Mouse (Mus musculus) adrenal gland, postnatal 10 days (tissue): ENCODE results near the gene Wnk2. TPM values are rescaled to one million over a fixed set of nuclear protein-coding genes. Genes with fewer than 3 reads are reported as not detected.

ENCODE experiments used
- DNase-seq: peaks from one replicate; pipeline ENCODE4 v3.0.0; 2021; ENCODE audit warnings: mixed read lengths
- total RNA-seq, 2 experiments: library from RNA; stranded (reverse); gene quantifications; 2 replicates each; pipeline ENCODE4 v1.2.3; 2021

Gene Wnk2
- total RNA-seq, 2 experiments from 2014 or later: 4.1 to 8.3 TPM

DNA sequence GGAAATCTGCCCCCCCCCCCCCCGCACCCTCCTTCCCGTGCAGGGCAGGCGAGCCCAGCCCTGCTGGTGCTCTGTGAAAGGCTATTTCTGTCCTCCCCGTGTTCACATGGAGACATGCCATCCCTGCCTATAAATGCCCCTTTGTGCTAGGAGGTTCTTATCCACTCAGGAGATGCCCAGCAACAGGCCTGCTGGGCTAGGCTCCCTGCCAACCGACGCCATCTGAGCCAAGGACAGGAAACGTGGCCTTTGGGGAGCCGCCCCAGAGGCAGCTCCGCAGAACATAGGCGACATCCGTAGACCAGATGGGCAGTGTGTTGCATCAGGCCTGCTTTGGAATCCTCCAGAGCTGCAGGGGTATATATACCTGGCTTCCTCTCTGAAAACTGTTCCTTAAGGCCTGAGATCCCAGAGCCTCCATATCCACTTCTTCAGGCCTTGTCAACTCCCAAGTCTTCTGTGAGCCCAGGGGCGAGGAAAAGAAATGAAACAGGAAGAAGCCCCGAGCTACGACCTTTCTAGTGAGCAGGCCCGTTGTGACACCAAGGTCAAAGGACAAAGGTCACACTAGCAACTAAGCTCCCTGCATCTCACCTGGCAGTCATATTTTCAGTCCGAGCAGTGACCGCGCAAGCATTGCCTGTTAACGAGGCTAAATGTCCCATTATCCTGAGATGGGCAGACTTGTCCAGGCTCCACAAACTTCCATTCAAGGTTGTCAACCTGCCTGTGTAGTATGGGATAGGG is 31.2 kb upstream of the Wnk2 start:
- DNase-seq: peak; percentile 90

DNA sequence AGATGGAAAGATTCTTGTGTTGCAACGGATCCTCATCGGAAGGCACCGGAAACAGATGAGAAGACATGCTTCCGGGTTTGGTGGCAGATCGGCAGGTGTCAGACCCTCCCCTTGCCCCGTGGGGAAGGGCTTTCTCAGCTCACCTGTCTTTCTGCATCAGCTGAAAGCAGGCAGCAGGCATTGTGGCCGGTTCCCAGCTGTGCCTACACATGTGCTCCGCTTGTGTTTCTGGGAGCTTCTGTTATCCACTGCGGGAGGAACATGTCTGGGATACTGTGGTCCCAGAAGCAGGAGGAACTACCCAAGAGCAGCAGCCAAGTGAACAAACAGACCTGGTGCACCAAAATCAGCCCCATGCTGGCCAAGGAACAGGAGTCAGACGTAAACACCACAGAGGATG is 27.7 kb upstream of the Wnk2 start:
- DNase-seq: no peak

DNA sequence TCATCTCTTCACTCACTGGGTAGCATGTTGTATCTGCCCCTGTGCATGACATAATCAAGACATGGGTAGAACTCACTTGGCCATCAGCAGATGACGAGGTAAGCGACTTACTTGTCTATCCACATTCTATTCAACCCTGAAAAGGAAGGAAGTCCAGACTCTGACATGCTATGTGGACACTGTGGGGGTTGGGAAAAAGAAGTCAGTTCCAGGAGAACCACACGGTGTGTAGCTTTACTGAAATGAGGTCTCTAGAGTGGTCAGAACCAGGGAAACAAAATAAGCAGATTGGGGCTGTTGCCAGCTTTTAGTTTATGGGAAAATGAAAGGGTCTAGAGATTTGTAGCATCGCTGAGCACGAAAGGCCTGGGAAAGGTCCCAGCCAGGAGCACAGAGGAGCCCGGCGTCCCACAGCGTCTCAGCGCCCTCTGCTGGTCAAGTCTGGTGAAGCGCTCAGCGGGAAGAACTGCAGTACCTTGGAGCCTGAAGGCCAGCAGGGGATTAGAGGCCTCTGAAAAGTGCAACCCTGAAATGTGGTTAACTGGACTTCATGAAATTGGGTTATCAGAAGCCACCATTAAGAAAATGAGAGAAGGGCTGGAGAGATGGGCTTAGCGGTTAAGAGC is 25.3 kb upstream of the Wnk2 start:
- peak; percentile 96 for DNase-seq

DNA sequence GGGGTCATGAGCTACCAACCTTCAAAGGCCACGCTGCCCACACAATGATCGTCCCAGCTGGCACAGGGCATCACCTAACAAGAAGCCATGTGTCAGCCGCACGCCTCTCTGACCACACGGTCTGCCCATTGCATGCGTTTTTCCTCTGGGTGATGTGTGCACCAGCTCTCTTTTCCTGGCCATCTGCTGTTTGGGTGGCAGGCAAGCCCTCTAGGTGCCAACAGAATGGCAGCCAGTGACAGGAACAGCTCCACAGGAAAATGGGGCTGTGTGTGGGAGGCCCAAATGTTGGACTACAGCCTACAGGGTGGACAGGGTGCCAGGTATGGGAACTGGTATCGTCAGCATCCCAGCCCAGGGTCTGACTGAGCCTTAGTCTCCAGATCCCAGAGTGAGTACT is 24.5 kb upstream of the Wnk2 start:
- no peak for DNase-seq

DNA sequence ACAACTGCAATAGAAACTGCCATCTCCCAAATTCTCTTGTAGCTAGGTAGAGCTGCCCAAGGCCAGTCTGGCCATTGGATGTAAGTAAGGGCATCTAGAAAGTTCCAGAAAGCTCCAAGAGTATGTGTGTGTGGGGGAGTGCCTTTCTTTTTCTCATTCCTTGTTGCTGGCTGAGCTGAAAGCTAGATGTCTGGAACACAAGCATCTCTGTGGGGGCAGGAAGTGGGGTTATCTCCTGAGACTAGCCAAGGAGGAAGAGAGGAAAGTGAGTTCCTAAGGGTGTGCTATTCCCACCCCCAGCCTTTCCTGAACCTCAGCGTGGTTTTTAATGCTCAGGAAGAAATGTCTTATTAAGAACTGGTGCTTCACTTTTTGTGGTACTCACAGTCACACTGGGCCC is 23.9 kb upstream of the Wnk2 start:
- DNase-seq: no peak

DNA sequence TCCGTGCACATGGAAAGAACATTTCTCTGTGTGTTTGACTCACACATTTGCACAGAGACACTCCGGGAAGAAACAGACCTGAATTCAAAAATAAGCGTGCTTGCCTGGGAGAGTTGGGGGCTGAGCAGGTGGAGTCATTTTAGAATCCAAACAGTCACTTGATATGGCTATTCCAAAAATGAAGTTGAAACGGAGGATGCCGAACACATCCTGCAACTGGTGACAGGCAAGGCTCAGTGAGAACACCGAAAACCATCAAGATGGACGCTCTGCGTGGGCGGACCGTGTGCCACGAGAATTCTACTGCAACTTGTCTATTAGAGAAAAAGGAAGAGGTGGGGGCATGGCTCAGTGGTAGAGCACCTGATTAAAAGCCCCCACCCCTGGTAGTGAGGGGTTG is 22.8 kb upstream of the Wnk2 start:
- DNase-seq: no peak

DNA sequence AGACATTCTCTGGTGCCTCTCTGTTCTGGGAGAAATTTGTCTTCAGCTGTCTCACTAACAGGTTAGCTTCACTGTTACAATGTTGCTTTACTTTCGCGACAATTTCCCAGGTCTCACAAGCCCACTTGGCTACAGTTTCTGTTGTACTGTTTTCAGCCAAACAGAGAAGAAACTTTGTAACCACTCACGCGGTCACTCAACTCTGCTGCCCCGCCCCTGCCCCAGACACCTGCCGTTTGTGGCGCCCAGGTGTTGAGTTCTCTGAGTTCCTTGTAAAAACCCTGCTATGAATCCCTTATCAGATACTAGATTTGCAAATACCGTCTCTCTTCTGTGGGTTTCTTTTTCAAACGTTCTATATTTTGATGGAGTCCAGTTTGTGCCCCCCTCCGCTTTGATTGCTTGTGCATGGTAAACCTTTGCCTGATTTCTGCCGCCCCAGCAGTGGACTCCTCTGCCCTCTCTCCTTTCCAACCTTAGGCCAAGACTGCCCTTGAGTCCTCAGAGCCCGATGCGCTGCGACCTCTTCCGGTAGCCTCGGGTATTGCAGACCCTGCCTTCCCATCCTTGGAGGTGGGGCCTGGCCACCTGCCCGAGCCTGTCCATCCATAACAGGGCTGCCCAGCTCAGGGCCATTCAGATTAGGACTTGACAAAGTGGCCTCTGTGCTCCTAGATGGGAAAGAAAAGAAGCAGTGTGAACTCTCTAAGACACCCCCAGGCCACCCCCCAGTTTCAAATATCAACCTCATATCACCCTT is 21.8 kb upstream of the Wnk2 start:
- peak; percentile 97 for DNase-seq

DNA sequence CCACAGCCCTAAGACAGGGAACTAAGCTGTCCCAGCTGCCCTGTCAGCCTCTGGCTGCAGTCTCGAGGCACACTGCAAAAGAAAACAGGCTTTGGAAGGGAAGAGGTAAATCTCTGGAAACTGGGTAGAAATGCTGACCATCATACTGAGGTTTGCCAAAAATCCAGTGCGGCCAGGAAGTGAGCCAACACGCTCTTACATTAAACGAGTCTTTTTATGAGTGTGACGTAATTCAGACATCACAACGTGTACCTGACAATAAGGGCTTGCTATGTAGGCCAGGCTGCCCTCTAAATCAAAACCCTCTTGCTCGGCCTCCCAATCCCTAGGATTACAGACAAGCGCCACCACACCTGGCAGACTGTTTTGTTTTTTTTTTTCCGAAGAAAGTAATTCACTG is 19.3 kb upstream of the Wnk2 start:
- no peak for DNase-seq

DNA sequence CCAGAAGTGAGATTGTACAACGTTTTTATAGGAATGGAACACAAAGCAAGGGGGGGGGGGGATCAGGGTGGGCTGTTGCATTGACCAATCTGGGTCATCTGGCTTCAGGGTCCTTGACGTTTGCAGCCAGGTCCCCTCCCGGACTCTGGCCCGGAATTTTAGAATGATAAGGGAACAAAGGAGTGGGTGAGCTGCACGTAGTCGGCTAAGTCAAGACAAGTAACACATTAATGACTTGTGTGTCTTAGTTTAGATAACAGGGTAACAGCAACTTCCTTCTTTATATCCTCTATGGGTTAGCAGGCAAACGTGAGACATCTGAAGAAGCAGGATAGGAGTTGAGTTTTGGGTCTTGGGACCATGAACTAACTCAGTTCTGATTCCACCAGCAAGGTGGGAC is 15.8 kb upstream of the Wnk2 start:
- no peak for DNase-seq

DNA sequence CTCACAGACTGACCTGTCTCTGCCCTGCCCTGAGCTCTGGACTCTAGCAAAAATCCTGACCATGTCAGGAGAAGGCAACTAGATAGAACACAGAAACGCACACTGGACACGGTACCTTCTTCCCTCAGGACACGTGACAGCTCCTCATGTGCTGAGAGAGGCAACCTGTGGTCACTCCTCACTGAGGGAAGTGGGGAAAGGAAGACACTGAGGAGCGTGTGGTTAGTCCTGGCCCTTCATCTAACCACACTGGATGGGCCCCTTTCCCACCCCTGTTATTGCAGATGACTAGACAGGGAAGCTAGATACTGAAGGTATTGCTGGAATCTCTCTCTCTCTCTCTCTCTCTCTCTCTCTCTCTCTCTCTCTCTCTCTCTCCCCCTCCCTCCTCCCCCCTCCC is 14.9 kb upstream of the Wnk2 start:
- DNase-seq: no peak

DNA sequence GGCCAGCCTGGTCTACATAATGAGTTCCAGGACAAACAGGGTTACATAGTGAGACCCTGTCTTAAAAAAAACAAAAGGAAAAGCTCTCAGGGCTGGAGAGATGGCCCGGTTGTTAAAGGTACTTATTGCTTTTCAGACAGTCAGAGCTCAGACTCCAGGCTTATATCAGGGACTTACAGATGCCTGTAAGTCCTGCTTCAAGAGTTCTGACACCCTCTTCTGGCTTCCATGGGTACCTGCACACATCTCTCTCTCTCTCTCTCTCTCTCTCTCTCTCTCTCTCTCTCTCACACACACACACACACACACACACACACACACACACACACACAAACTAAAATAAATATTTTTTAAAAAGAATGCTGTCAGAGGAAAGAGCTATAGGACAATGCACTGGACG is 13.4 kb upstream of the Wnk2 start:
- DNase-seq: no peak

DNA sequence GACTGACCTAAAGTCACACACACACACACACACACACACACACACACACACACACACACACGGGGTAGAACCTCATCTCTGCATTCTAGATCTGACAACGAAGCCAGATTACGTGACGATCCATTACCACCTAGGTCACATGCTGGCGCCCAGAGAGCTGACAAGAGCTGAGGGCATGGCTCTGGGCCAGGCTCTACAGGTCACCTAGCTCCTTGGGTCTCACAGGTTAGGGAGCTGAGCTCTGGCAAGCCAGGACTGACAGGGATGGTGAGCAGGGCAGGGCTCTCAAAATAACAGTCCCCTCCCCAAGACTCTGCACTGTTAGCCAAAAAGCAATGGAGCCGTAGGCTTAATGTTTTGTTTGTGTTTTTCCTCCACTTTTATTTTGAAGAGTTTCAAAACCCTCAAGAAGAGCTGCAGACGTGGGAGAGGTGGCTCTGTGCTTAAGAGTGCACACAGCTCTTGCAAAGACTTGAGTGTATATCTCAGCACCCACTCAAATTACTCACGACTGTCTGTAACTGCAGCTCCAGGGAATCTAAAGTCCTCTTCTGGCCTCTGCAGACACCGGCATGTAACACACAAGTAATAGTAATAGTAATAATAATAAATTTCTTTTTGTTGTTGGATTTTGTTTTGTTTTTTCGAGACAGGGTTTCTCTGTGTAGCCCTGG is 10.4 kb upstream of the Wnk2 start:
- no peak for DNase-seq

DNA sequence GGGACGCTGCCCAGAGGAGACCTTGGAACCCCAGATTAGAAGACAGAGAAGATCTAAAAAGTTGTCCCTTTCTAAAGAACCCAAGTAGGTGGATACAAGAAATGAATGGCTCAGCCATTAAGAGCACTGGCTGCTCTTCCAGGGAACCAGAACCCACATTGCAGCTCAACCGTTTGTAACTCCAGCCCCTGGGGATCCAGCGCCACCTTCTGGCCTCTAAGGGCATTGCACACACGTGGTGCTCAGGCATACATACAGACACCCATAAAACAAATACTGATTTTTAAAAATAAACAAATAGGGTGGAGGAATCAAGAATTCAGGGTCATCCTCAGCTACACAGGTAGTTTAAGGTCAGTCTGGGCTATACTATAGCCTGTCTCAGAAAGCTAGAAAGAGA is 8.8 kb upstream of the Wnk2 start:
- DNase-seq: no peak

DNA sequence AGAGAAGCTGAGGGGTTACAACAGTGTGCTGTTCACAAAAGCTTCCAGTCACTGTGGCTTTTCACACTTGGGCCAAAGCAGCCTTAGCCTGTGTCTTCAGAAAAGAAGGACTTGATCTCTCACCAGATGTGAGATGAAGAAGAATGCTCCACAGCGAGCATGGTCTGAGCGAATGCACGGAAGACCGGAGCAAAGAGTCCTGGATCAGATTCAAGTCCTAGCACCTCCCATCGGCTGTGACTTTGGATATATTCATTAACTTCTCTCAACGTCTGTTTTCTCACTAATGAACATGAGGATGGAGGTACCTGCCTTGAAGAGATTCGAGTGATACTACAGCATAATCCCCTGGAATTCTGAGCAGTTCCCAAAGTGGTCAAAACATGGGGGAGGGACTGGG is 6.8 kb upstream of the Wnk2 start:
- no peak for DNase-seq

DNA sequence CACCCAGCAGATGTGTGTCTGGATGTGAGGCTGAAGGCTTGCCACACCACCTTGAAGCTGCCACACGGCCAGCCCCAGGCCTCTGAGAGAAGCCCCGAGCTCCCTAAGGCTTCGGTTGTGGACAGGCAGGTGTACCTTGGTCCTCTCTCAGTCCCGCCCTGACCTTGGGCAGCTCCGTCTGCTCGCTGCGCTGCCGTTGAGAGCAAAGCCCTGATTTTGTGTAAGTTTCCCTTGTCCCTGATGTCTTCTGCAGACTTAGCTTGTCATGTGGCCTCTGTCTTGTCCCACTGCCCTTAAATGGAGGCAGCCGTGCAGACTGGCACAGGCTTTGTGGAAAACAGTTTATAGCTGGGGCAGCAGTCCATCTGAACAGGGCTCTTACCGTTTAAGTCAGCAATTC is 6.2 kb upstream of the Wnk2 start:
- no peak for DNase-seq

DNA sequence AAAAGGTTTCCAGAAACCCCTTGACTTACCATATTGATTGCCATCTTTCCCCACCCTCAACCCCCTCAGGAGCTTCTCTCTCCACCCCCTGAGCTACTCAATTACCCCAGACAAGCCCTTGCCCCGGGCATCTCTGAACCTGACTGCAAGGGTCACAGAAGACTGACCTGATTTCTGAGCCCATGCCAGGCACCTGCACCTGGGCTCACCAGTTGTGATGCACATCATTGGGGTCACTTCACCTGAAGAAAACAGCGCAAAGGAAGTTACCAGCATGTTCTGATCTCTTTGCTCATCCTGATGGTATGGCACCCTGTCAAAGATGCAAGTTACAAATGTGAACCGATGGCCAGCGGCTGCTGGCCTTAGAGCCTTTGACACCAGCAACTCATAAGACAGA is 873 bp upstream of the Wnk2 start:
- DNase-seq: no peak

DNA sequence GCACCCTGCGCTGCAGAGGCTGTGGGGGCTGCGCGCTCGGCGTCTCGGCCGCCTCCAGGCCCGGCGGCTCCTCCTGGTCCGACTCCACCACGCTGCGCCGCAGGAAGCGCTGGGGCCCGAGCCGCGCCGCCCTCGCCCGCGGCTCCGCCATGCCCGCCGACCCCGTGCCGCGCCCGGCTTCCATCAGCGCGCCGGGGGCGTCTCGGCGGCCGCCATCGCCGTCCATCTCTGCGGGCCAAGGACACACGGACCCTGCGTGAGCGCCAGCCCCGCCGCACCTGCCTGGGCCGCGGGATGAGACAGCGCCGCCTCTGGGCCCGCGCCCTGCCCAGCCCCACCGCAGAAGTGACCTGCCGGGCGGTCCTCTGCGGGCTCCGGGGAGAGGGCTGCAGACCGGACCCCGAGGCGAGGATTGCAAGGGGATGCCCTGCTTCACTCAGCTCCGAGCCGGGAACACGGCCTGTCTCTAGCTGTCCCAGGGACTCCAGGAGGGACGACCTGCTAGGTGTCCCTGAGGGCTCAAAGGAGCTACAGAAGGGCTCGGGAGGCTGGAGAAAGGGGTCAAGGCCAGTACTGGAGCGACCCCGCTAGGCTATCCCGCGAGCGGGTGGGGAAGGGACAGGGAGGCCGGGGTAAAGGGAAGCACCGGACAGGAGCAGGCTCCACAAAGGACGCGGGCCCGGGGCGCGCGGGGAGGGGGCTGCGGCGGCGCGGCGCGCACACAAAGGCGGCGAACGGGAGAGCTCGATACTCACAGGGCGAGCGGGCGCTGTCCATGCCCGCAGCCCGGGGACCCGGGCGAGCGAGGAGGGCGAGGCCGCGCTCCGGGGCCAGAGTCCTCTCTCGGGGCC is 582 bp downstream of the Wnk2 start:
- DNase-seq: peak; percentile 42

DNA sequence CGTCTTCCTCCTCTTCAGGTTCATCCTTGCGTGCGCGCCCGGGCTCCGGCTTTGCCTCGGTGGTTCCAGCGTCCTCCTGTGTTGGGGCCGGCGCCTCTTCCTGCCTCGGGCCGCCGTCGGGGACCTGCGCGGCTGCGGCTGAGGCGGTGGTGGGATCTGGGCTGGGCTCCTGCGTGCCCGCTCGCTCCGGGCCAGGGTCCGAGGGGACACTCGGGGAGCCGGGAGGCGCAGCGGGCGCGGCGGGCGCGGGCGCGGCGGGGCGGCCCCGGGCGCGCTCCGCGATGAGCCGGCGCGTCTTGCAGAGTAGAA is 1.2 kb downstream of the Wnk2 start:
- DNase-seq: peak; percentile 11

DNA sequence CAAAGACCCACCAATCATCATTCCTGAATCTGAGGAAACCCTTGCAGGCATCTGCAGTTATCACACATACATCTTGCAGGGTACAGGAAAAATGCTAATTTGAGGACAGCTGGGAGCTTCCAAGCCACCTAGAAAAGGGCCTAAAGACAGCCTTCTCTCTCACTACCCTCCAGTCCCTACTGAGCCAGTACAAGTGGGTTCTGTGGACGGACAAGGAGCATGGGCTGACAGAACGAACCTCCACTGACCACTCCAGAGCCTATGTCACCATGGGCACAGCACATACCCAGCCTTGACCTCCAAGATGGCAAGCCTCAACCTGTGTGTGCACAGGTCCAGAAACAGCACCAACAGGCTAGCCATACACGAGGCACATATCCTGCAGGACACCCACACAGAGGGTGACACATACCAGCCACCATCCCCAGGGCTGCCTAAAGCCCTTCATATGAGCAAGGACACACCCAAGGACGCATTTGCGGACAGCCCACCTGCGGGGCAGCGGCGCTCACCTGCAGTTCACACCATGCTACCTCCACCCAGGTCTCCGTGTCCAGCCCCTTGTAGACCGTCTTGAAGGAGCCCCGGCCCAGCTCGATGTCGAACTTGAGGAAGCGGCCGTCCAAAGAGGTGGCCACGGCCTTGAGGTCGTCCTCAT is 1.6 kb downstream of the Wnk2 start:
- no peak for DNase-seq

DNA sequence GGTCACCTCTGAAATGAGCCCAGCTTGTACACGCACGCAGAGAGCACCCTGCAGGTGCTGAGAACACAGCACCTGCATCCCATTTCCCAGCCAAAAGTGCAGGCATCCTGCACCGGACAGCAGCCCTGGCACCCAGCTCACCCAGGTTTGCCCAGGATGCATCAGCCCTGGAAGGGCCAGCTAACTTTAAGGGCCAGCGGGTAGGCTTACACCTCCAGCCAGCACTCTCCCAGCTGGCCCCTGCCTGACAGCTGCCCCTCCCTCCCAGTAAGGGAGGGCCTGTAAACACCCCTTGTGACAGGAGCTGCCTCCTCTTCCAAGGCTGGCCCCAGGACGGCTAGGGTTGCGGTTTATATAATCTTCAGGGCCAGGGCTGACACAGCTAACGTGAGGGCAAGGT is 2.4 kb downstream of the Wnk2 start:
- DNase-seq: no peak

DNA sequence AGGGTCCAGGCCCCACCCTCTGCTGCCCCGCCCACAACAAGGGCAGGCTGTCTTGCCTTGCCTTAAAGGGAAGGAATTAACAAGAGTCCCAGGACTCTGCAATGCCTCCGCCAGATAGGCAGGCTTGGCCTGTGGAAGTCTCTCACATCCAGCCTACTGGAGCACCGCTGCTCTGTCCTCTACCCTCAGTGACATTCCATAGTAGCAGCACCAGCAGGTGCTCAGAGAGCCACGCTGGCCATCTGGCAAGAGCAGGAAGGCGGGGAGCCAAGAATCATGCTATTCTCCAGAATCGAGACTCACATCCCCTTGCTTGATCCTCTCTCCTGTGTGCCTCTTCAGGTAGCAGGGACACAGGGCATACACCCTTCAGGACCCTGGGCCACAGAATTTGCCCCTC is 3.4 kb downstream of the Wnk2 start:
- DNase-seq: no peak

DNA sequence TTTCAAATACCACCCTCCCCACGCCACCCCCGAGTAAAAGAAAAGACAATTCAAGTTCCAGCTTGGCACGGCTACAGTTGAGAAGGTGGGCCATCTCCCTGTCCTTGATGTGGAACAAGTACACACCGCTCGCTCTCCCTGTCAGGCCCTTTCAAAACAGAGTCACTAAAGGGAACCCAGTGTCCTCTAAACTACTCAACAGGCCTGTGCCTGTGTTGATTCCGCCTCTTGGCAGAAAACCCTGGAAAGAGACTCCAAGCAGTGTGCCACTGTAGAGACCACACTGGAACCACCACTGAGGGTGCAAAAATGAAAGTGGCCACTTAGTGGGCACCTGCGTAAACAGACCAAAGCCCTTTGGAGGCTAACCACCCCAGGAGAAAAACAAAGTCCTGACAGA is 4.5 kb downstream of the Wnk2 start:
- DNase-seq: no peak
